In genomic region chr17:76184813-76185212, GRCm38 (mm10) we compare ENCODE assay signal across 17 mouse cellular contexts.
DNase-seq lines count a peak whose midpoint lies in the region; ATAC-seq lines count a peak whose summit lies in the region.
"Had no signal": no experiment of that assay in that cellular context is flagged by ENCODE, and none has a peak within 500 bp of the region (broad histone marks: within the 10 kb centered on the region; RNA-seq: fewer than 3 reads in every experiment).

No protein-coding gene starts in this region.

- intact Hi-C loops in left cerebral cortex, postnatal 10 days (cut with DNase I), result no loop called here

- H3K27me3 ChIP-seq in midbrain, embryonic 11.5 days (ENCODE audit: control insufficient read depth, insufficient read depth, low read length), result no peaks in the 10 kb centered on the region
- H3K27me3 ChIP-seq in midbrain, embryonic 10.5 days (ENCODE audit: low read depth, poor library complexity, severe bottlenecking), result no peaks in the 10 kb centered on the region
- H3K27me3 ChIP-seq in forebrain, embryonic 15.5 days, result no peaks in the 10 kb centered on the region
- H3K27me3 ChIP-seq in midbrain, embryonic 14.5 days (ENCODE audit: control insufficient read depth, insufficient read depth, low read length), result no peaks in the 10 kb centered on the region
- H3K27me3 ChIP-seq in kidney, embryonic 14.5 days (ENCODE audit: control insufficient read depth, insufficient read depth, low read length), result no peaks in the 10 kb centered on the region
- H3K27me3 ChIP-seq: heart, embryonic 12.5 days; intestine, embryonic 15.5 days; limb, embryonic 13.5 days had no signal

- WGBS in midbrain, embryonic 11.5 days, result 20% methylated on average over 2 of the region's 2 CpGs
- WGBS in midbrain, embryonic 10.5 days, result 26% methylated on average over 2 of the region's 2 CpGs
- 16% methylated on average over 2 of the region's 2 CpGs for WGBS in forebrain, embryonic 15.5 days
- WGBS in midbrain, embryonic 14.5 days, result 18% methylated on average over 2 of the region's 2 CpGs
- 70% methylated on average over 2 of the region's 2 CpGs for WGBS in kidney, embryonic 14.5 days

- no peak overlapping the region for H3K4me2 ChIP-seq in midbrain, embryonic 11.5 days
- no peak overlapping the region for H3K4me2 ChIP-seq in forebrain, embryonic 15.5 days (replicated peaks)
- H3K4me2 ChIP-seq in midbrain, embryonic 14.5 days (ENCODE audit: low read length), result no peak overlapping the region
- no peak overlapping the region for H3K4me2 ChIP-seq in kidney, embryonic 14.5 days (replicated peaks; ENCODE audit: low read depth, low read length)
- H3K4me2 ChIP-seq: heart, embryonic 12.5 days; intestine, embryonic 15.5 days; limb, embryonic 13.5 days had no signal

- no peak overlapping the region for H3K4me3 ChIP-seq in midbrain, embryonic 11.5 days (ENCODE audit: low read depth, low read length)
- no peak overlapping the region for H3K4me3 ChIP-seq in midbrain, embryonic 10.5 days
- H3K4me3 ChIP-seq in forebrain, embryonic 15.5 days, result no peak overlapping the region
- no peak overlapping the region for H3K4me3 ChIP-seq in midbrain, embryonic 14.5 days (replicated peaks; ENCODE audit: low read depth, low read length)
- H3K4me3 ChIP-seq in kidney, embryonic 14.5 days (ENCODE audit: low read length), result no peak overlapping the region
- H3K4me3 ChIP-seq: erythroblast, embryonic 14.5 days; heart, embryonic 12.5 days; intestine, embryonic 15.5 days; layer of hippocampus, adult 2 months; limb, embryonic 13.5 days had no signal

- H3K4me1 ChIP-seq in midbrain, embryonic 11.5 days (ENCODE audit: control insufficient read depth, insufficient read depth, low read length), result no peaks in the 10 kb centered on the region
- H3K4me1 ChIP-seq in midbrain, embryonic 10.5 days, result 0 out of 2 replicates have a peak, but pooled peaks cover 3% of the 10 kb centered on the region
- 0 out of 2 replicates have a peak, but pooled peaks cover 5% of the 10 kb centered on the region for H3K4me1 ChIP-seq in forebrain, embryonic 15.5 days
- no peaks in the 10 kb centered on the region for H3K4me1 ChIP-seq in midbrain, embryonic 14.5 days (ENCODE audit: control insufficient read depth, insufficient read depth, low read length)
- H3K4me1 ChIP-seq in kidney, embryonic 14.5 days (ENCODE audit: control insufficient read depth, insufficient read depth, low read length), result no peaks in the 10 kb centered on the region
- H3K4me1 ChIP-seq: heart, embryonic 12.5 days; intestine, embryonic 15.5 days; limb, embryonic 13.5 days had no signal

- H3K36me3 ChIP-seq in midbrain, embryonic 11.5 days (ENCODE audit: control insufficient read depth, insufficient read depth, low read length), result no peaks in the 10 kb centered on the region
- H3K36me3 ChIP-seq in midbrain, embryonic 10.5 days, result no peaks in the 10 kb centered on the region
- no peaks in the 10 kb centered on the region for H3K36me3 ChIP-seq in forebrain, embryonic 15.5 days
- H3K36me3 ChIP-seq in midbrain, embryonic 14.5 days (ENCODE audit: control insufficient read depth, insufficient read depth, low read length), result no peaks in the 10 kb centered on the region
- no peaks in the 10 kb centered on the region for H3K36me3 ChIP-seq in kidney, embryonic 14.5 days (ENCODE audit: control insufficient read depth, insufficient read depth, low read length)
- H3K36me3 ChIP-seq: heart, embryonic 12.5 days; intestine, embryonic 15.5 days; limb, embryonic 13.5 days had no signal

- ATAC-seq in midbrain, embryonic 11.5 days (ENCODE audit: low FRiP score), result peak; percentile 70; the same call in 1 of the 2 replicates
- peak; percentile 81 for ATAC-seq in forebrain, embryonic 15.5 days (replicated peaks)
- no peak; the same call in 1 of the 2 replicates for ATAC-seq in midbrain, embryonic 14.5 days (ENCODE audit: low FRiP score, low TSS enrichment)
- no peak for ATAC-seq in kidney, embryonic 14.5 days (ENCODE audit: low FRiP score, low TSS enrichment)
- ATAC-seq: intestine, embryonic 15.5 days had no signal

- H3K9ac ChIP-seq in midbrain, embryonic 11.5 days (ENCODE audit: low read length), result no peak overlapping the region
- no peak overlapping the region for H3K9ac ChIP-seq in forebrain, embryonic 15.5 days (replicated peaks)
- no peak overlapping the region for H3K9ac ChIP-seq in midbrain, embryonic 14.5 days (replicated peaks; ENCODE audit: low read length)
- no peak overlapping the region for H3K9ac ChIP-seq in kidney, embryonic 14.5 days (ENCODE audit: low read depth, low read length)
- H3K9ac ChIP-seq: heart, embryonic 12.5 days; intestine, embryonic 15.5 days; limb, embryonic 13.5 days; liver, embryonic 14.5 days had no signal

- H3K9me3 ChIP-seq in midbrain, embryonic 11.5 days (ENCODE audit: control insufficient read depth, low read length), result no peaks in the 10 kb centered on the region
- H3K9me3 ChIP-seq in midbrain, embryonic 10.5 days (replicated peaks), result no peaks in the 10 kb centered on the region
- no peaks in the 10 kb centered on the region for H3K9me3 ChIP-seq in forebrain, embryonic 15.5 days
- H3K9me3 ChIP-seq in midbrain, embryonic 14.5 days (ENCODE audit: control insufficient read depth, low read length), result no peaks in the 10 kb centered on the region
- H3K9me3 ChIP-seq in kidney, embryonic 14.5 days (ENCODE audit: control insufficient read depth, low read length), result no peaks in the 10 kb centered on the region
- H3K9me3 ChIP-seq: heart, embryonic 12.5 days; intestine, embryonic 15.5 days; limb, embryonic 13.5 days had no signal

- no peak overlapping the region for H3K27ac ChIP-seq in midbrain, embryonic 11.5 days (ENCODE audit: low read depth, low read length)
- H3K27ac ChIP-seq in midbrain, embryonic 10.5 days (replicated peaks), result no peak overlapping the region
- H3K27ac ChIP-seq in forebrain, embryonic 15.5 days (replicated peaks), result no peak overlapping the region
- no peak overlapping the region for H3K27ac ChIP-seq in midbrain, embryonic 14.5 days (replicated peaks; ENCODE audit: low read depth, low read length)
- no peak overlapping the region for H3K27ac ChIP-seq in kidney, embryonic 14.5 days (ENCODE audit: low read depth, low read length)
- H3K27ac ChIP-seq: intestine, embryonic 15.5 days; kidney, postnatal 0 days; layer of hippocampus, adult 2 months; limb, embryonic 13.5 days; liver, embryonic 14.5 days had no signal

- DNase-seq in midbrain, embryonic 11.5 days (ENCODE audit: low spot score, missing footprints), result no peak
- no peak for DNase-seq in midbrain, embryonic 10.5 days (ENCODE audit: low spot score)
- peak; percentile 40 for DNase-seq in midbrain, embryonic 14.5 days
- DNase-seq in lung, postnatal 25 days (ENCODE audit: low spot score), result no peak
- no peak for DNase-seq in left cerebral cortex, postnatal 10 days (ENCODE audit: extremely low spot score in 1 of 2, low spot score in 2 of 2)
- DNase-seq: adrenal gland, postnatal 25 days; cerebellum, adult 9-11 months; right cerebral cortex, postnatal 14 days had no signal

Comparison
In these comparisons a context has a peak if more than half of its experiments do, and no peak if none do; other contexts are left out.
1. ATAC-seq: peak in midbrain, embryonic 11.5 days (single experiment) and forebrain, embryonic 15.5 days (single experiment); none in midbrain, embryonic 14.5 days (single experiment) and kidney, embryonic 14.5 days (single experiment).